Comparison of ENCODE assay signal across 8 mouse cellular contexts in the genomic region with DNA sequence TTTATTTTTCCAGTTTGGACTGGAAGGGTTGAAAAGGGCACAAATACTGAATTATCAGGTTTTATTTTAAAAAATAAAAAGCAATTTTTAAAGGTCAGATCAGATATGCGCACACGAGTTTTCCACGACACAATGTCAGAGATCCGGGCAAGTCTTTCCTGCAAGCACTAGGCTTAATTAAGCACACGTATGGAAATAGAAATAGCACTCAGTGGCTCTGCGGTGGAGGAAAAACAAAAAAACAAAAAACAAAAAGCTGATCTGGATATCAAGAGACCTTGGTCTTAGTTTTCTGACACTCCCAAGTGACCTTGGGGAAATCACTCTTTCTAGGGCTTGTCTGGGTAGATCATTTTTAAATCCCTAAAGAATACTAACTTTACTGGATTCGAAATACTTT. TPM values are rescaled to one million over a fixed set of nuclear protein-coding genes. Genes with fewer than 3 reads are reported as not detected.
DNase-seq lines count a peak whose midpoint lies in the region; ATAC-seq and TF ChIP-seq lines count a peak whose summit lies in the region.

No protein-coding gene starts in this region.

- peak overlapping the region; percentile 98 for H3K27ac ChIP-seq in heart, embryonic 11.5 days (ENCODE audit: low read depth, low read length)
- H3K27ac ChIP-seq in CH12.LX (ENCODE audit: insufficient read depth, low read depth), result peak overlapping the region; percentile 95
- peak overlapping the region; percentile 97 for H3K27ac ChIP-seq in forebrain, embryonic 15.5 days (replicated peaks)
- peak overlapping the region; percentile 99 for H3K27ac ChIP-seq in liver, embryonic 16.5 days (ENCODE audit: low read length)

- in situ Hi-C loops in CH12.LX (cut with MboI; ENCODE audit: low pct_ligation_motif_present, low pct_unique_long_range_greater_than_20kb, low sequenced_read_pairs), result no loop called here

- peak overlapping the region; percentile 75 for H3K4me2 ChIP-seq in heart, embryonic 11.5 days
- peak overlapping the region; percentile 56; the same call in 1 of the 2 replicates for H3K4me2 ChIP-seq in CH12.LX (ENCODE audit: insufficient read depth, low read depth, poor library complexity, severe bottlenecking)
- H3K4me2 ChIP-seq in forebrain, embryonic 15.5 days (replicated peaks), result peak overlapping the region; percentile 55
- peak overlapping the region; percentile 87 for H3K4me2 ChIP-seq in liver, embryonic 16.5 days (ENCODE audit: low read depth, low read length)

- dilution Hi-C loops in CH12.LX (cut with MboI; ENCODE audit: extremely low pct_ligation_motif_present, extremely low pct_unique_long_range_greater_than_20kb, low sequenced_read_pairs), result no loop called here

- no peaks in the 10 kb centered on the region for H3K27me3 ChIP-seq in heart, embryonic 11.5 days (ENCODE audit: control insufficient read depth, insufficient read depth, low read length)
- no peaks in the 10 kb centered on the region for H3K27me3 ChIP-seq in CH12.LX (replicated peaks)
- no peaks in the 10 kb centered on the region for H3K27me3 ChIP-seq in forebrain, embryonic 15.5 days
- no peaks in the 10 kb centered on the region for H3K27me3 ChIP-seq in liver, embryonic 16.5 days (ENCODE audit: control insufficient read depth, insufficient read depth, low read depth, low read length)

- no peak for DNase-seq in heart, postnatal 36 days
- DNase-seq in CH12.LX (ENCODE audit: extremely low read depth), result no peak
- DNase-seq in urinary bladder, postnatal 4 days (ENCODE audit: low spot score in 2 of 2), result no peak
- DNase-seq in cerebellum, adult 8-10 months, result no peak

- no peaks in the 10 kb centered on the region for H3K9me3 ChIP-seq in heart, embryonic 11.5 days (replicated peaks; ENCODE audit: control insufficient read depth, low read length)
- no peaks in the 10 kb centered on the region for H3K9me3 ChIP-seq in CH12.LX (replicated peaks; ENCODE audit: low read length)
- H3K9me3 ChIP-seq in forebrain, embryonic 15.5 days, result no peaks in the 10 kb centered on the region
- H3K9me3 ChIP-seq in liver, embryonic 16.5 days (replicated peaks; ENCODE audit: control insufficient read depth, low read length), result no peaks in the 10 kb centered on the region

- no peak for TF ChIP-seq CTCF in CH12.LX (conservative IDR thresholded peaks at IDR 0.05 in 1 of 2, IDR thresholded peaks at IDR 0.05 in 1 of 2; ENCODE audit: low read depth in 2 of 2, low read length in 2 of 2)

- H3K36me3 ChIP-seq in heart, embryonic 11.5 days (ENCODE audit: control insufficient read depth, insufficient read depth, low read length), result no peaks in the 10 kb centered on the region
- H3K36me3 ChIP-seq in CH12.LX (replicated peaks in 1 of 2; ENCODE audit: control insufficient read depth in 1 of 2, insufficient read depth in 1 of 2, low read length in 1 of 2), result peaks cover 0 to 9% of the 10 kb centered on the region in 2 experiments
- no peaks in the 10 kb centered on the region for H3K36me3 ChIP-seq in forebrain, embryonic 15.5 days
- H3K36me3 ChIP-seq in liver, embryonic 16.5 days (ENCODE audit: control insufficient read depth, insufficient read depth), result no peaks in the 10 kb centered on the region

- ATAC-seq in heart, embryonic 11.5 days (replicated peaks; ENCODE audit: insufficient number of reproducible peaks, low FRiP score, low TSS enrichment), result no peak
- no peak for ATAC-seq in forebrain, embryonic 15.5 days (replicated peaks)
- ATAC-seq in liver, embryonic 16.5 days (ENCODE audit: low read depth), result no peak
- no peak for ATAC-seq in megakaryocyte progenitor cell, adult 5-6 weeks (replicated peaks; ENCODE audit: poor library complexity)

- under 1% methylated on average over 7 of the region's 7 CpGs for WGBS in heart, embryonic 11.5 days (ENCODE audit: insufficient replicate concordance)
- 1% methylated on average over 7 of the region's 7 CpGs for WGBS in forebrain, embryonic 15.5 days
- WGBS in liver, embryonic 16.5 days (ENCODE audit: insufficient replicate concordance), result 2% methylated on average over 7 of the region's 7 CpGs

- peaks cover 46% of the 10 kb centered on the region for H3K79me2 ChIP-seq in CH12.LX (replicated peaks; ENCODE audit: control insufficient read depth, extremely low read depth, insufficient read depth, poor library complexity, severe bottlenecking)

- H3K4me3 ChIP-seq in heart, embryonic 11.5 days (ENCODE audit: low read depth, low read length), result peak overlapping the region; percentile 99
- peak overlapping the region; percentile 81 to 96 (median 92) for H3K4me3 ChIP-seq in CH12.LX (replicated peaks in 1 of 3; ENCODE audit: low read depth in 2 of 3, low read length in 2 of 3, poor library complexity in 1 of 3)
- H3K4me3 ChIP-seq in forebrain, embryonic 15.5 days, result peak overlapping the region; percentile 100
- H3K4me3 ChIP-seq in liver, embryonic 16.5 days (ENCODE audit: low read depth, low read length), result peak overlapping the region; percentile 100

- intact Hi-C loops in heart, postnatal 36 days (cut with DNase I), result no loop called here

- peaks cover 11% of the 10 kb centered on the region for H3K4me1 ChIP-seq in heart, embryonic 11.5 days (ENCODE audit: control insufficient read depth, insufficient read depth, low read length)
- peaks cover 0 to 27% of the 10 kb centered on the region in 2 experiments; a peak in 2 of 4 replicates for H3K4me1 ChIP-seq in CH12.LX (ENCODE audit: control insufficient read depth in 1 of 2, insufficient read depth in 2 of 2)
- peaks cover 39% of the 10 kb centered on the region for H3K4me1 ChIP-seq in forebrain, embryonic 15.5 days
- H3K4me1 ChIP-seq in liver, embryonic 16.5 days (ENCODE audit: control insufficient read depth, low read depth, low read length), result peaks cover 17% of the 10 kb centered on the region

- TF ChIP-seq RAD21 in CH12.LX (IDR thresholded peaks at IDR 0.05; ENCODE audit: low read depth, low read length), result no peak

- peak overlapping the region; percentile 100 for H3K9ac ChIP-seq in heart, embryonic 11.5 days (ENCODE audit: low read depth, low read length)
- H3K9ac ChIP-seq in CH12.LX (ENCODE audit: insufficient read depth, low read depth), result peak overlapping the region; percentile 99
- H3K9ac ChIP-seq in forebrain, embryonic 15.5 days (replicated peaks), result peak overlapping the region; percentile 100
- peak overlapping the region; percentile 100 for H3K9ac ChIP-seq in liver, embryonic 16.5 days (ENCODE audit: low read depth, low read length)

- no peak for TF ChIP-seq EP300 in CH12.LX (IDR thresholded peaks at IDR 0.05; ENCODE audit: low read length)

- no peak for TF ChIP-seq POLR2A in CH12.LX (IDR thresholded peaks at IDR 0.05; ENCODE audit: low read depth, low read length)

TF ChIP-seq in CH12.LX, 34 proteins besides CTCF, POLR2A, EP300 and RAD21:
- TF ChIP-seq USF2 (conservative IDR thresholded peaks at IDR 0.05; ENCODE audit: low read depth, low read length) (no peak), SIN3A (IDR thresholded peaks at IDR 0.05; ENCODE audit: low read length) (0 out of 2 replicates have a peak, but pooled peaks have one; percentile 36), BHLHE40 (IDR thresholded peaks at IDR 0.05; ENCODE audit: low read depth, low read length) (0 out of 2 replicates have a peak, but pooled peaks have one; percentile 21)

RNA-seq across cellular contexts. Expression of a gene that starts 1.0 kb away (rescaled TPM):
- polyA plus RNA-seq in heart, embryonic 11.5 days (2014; fragmentation: Nextera tagmentation; extraction: Ambion mirVana), result 136 and 149 TPM in 2 replicates
- total RNA-seq in heart, postnatal 36 days (2021), result 100 to 1,000 TPM; 104 to 107 TPM
- 213 and 240 TPM in 2 replicates for total RNA-seq in CH12.LX (2012; rRNA removed)
- total RNA-seq in CH12.LX (2014; rRNA removed), result 120 and 128 TPM in 2 replicates
- 372 and 420 TPM in 2 replicates for polyA plus RNA-seq in CH12.LX (2012; ENCODE audit: insufficient read length, low read depth)
- 110 and 113 TPM in 2 replicates for polyA plus RNA-seq in forebrain, embryonic 15.5 days (2015; fragmentation: Nextera tagmentation; extraction: Ambion mirVana)
- 73.8 and 74.4 TPM in 2 replicates for polyA plus RNA-seq in liver, embryonic 16.5 days (2015; fragmentation: Nextera tagmentation; extraction: Ambion mirVana)
- total RNA-seq in megakaryocyte progenitor cell, adult 5-6 weeks (2015), result 277 and 314 TPM in 2 replicates
- 313 and 434 TPM in 2 replicates for total RNA-seq in megakaryocyte progenitor cell, adult 5-6 weeks (2017)

RNA-seq across cellular contexts. Expression of a gene that starts 21.9 kb away (rescaled TPM):
- polyA plus RNA-seq in heart, embryonic 11.5 days (2014; fragmentation: Nextera tagmentation; extraction: Ambion mirVana), result 24.7 and 30.0 TPM in 2 replicates
- 10 to 100 TPM; 12.5 to 15.6 TPM for total RNA-seq in heart, postnatal 36 days (2021)
- total RNA-seq in CH12.LX (2012; rRNA removed), result 16.2 TPM in 2 replicates
- total RNA-seq in CH12.LX (2014; rRNA removed), result 24.4 and 29.8 TPM in 2 replicates
- polyA plus RNA-seq in CH12.LX (2012; ENCODE audit: insufficient read length, low read depth), result 27.3 and 35.2 TPM in 2 replicates
- 41.4 and 42.9 TPM in 2 replicates for polyA plus RNA-seq in forebrain, embryonic 15.5 days (2015; fragmentation: Nextera tagmentation; extraction: Ambion mirVana)
- 21.0 and 21.1 TPM in 2 replicates for polyA plus RNA-seq in liver, embryonic 16.5 days (2015; fragmentation: Nextera tagmentation; extraction: Ambion mirVana)
- total RNA-seq in megakaryocyte progenitor cell, adult 5-6 weeks (2015), result 28.8 and 33.5 TPM in 2 replicates
- total RNA-seq in megakaryocyte progenitor cell, adult 5-6 weeks (2017), result 18.3 and 25.1 TPM in 2 replicates

RNA-seq across cellular contexts. Expression of a gene that starts 33.7 kb away (rescaled TPM):
- 1.3 and 1.6 TPM in 2 replicates for polyA plus RNA-seq in heart, embryonic 11.5 days (2014; fragmentation: Nextera tagmentation; extraction: Ambion mirVana)
- under 1 TPM; 0.16 to 0.25 TPM for total RNA-seq in heart, postnatal 36 days (2021)
- total RNA-seq in CH12.LX (2012; rRNA removed) (1.3 and 1.7 TPM in 2 replicates), CH12.LX (2014; rRNA removed) (3.1 and 3.2 TPM in 2 replicates)
- 0.91 and 1.2 TPM in 2 replicates for polyA plus RNA-seq in CH12.LX (2012; ENCODE audit: insufficient read length, low read depth)
- 11.7 and 13.5 TPM in 2 replicates for polyA plus RNA-seq in forebrain, embryonic 15.5 days (2015; fragmentation: Nextera tagmentation; extraction: Ambion mirVana)
- 0.85 and 0.87 TPM in 2 replicates for polyA plus RNA-seq in liver, embryonic 16.5 days (2015; fragmentation: Nextera tagmentation; extraction: Ambion mirVana)
- total RNA-seq in megakaryocyte progenitor cell, adult 5-6 weeks (2015), result 1.7 and 2.0 TPM in 2 replicates
- 0.62 and 0.74 TPM in 2 replicates for total RNA-seq in megakaryocyte progenitor cell, adult 5-6 weeks (2017)
